Mouse (Mus musculus) C2C12 (cell line): ENCODE data around the gene Ttc7.

ENCODE experiments used
- CEBPB ChIP-seq: IDR thresholded peaks from one replicate; pipeline ENCODE4 v1.6.1; 2011; ENCODE audit warnings: low read depth, mild to moderate bottlenecking, control low read depth, moderate library complexity
- CTCF ChIP-seq: IDR thresholded peaks from one replicate; pipeline ENCODE4 v1.5.1; 2011; ENCODE audit not compliant: control insufficient read depth, insufficient read depth, insufficient read length
- FOSL1 ChIP-seq: IDR thresholded peaks from one replicate; pipeline ENCODE4 v1.8.0; 2011; ENCODE audit warnings: mild to moderate bottlenecking, low read length; ENCODE audit not compliant: poor library complexity, insufficient read depth, severe bottlenecking
- MAX ChIP-seq: IDR thresholded peaks from one replicate; pipeline ENCODE4 v1.6.1; 2011; ENCODE audit warnings: mild to moderate bottlenecking, control low read depth
- MYOD1 ChIP-seq: IDR thresholded peaks from one replicate; pipeline ENCODE4 v1.6.1; 2011; ENCODE audit warnings: low read depth; ENCODE audit not compliant: control insufficient read depth, insufficient read length
- MYOG ChIP-seq: IDR thresholded peaks from one replicate; pipeline ENCODE4 v1.6.1; 2011; ENCODE audit not compliant: control insufficient read depth, insufficient read length; ENCODE audit errors: extremely low read depth
- USF1 ChIP-seq: IDR thresholded peaks from one replicate; pipeline ENCODE4 v1.6.1; 2011; ENCODE audit warnings: low read depth, mild to moderate bottlenecking, control low read depth, moderate library complexity

DNA sequence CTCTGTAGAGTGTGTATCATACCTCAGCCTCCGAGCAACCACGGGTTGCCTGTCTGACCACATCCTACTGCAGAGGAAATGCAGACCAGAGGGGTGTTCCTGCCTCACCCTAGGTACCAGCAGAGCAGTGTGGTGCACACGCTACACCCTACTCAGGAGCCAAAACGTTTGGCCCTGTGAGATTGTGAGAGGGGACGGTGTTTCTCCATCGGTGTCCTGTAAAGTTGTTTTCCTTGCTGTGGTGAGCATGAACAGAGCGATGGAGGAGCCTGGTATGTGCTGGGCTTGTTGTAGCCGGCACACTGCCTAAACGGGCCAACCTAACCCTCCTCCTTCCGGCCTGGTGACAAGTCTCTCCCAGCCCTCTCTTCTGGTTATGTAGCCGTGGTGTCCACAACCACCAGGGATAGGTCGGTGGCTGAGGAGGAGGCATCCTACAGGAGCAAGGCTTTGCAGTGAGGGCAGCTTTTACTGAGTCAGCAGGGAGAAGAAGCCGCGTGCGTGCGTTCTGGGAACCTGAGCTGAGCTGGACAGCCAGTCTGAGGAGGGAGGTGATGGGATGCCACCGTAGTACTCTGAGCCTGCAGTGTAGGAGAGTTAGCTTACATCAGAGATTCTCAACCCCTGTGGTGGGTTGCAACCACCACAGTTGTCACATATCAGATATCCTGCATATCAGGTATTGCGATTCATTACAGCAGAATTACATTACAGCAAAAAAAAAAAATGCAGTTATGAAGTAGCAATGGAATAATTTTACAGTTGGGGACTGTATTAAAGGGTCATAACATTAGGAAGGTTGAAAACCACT lies 62.0 kb downstream of the Ttc7 start:
- TF ChIP-seq CTCF: no peak
- TF ChIP-seq MAX: no peak
- TF ChIP-seq USF1: no peak
- TF ChIP-seq CEBPB: no peak
- no peak for TF ChIP-seq MYOD1
- no peak for TF ChIP-seq FOSL1
- TF ChIP-seq MYOG: no peak
